Mouse (Mus musculus): Measurements from ENCODE around the gene Tgfb3. TPM values are rescaled to one million over a fixed set of nuclear protein-coding genes. Genes with fewer than 3 reads are reported as not detected.

The Tgfb3 gene
- polyA plus RNA-seq, 1 experiment from 2014 or later, result 5.8 TPM

DNA sequence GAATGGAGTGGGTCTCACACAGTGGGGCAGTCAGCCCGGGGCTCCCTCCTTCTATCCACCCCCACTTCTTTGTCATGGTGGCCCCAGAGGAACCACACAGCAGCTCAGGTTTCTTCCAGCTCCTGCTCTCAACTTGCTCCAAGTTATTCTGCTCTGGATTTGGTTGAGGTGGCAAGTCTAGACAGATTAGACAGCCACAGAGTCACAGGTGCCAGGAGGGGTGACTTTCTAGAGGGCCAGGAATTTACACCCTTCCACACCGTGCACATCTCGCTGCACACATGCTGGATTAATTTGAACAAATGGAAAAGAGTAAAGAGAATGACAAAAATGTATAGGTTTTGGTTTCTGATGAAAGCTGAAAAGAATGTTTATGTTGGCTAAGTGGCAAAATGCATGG lies 21.9 kb upstream of the Tgfb3 start:
- Histone ChIP-seq H3K4me1 (peaks cover 45% of the 10 kb centered on the region), H3K27me3 (ENCODE audit: low read depth, poor library complexity, severe bottlenecking) (no peaks in the 10 kb centered on the region), H3K9me3 (replicated peaks) (no peaks in the 10 kb centered on the region), H3K36me3 (peaks cover 22% of the 10 kb centered on the region), H3K4me3 (no peak overlapping the region), H3K27ac (replicated peaks) (no peak overlapping the region)
- no peak for DNase-seq (ENCODE audit: low spot score)
- 92% methylated on average over 3 of the region's 3 CpGs for WGBS

DNA sequence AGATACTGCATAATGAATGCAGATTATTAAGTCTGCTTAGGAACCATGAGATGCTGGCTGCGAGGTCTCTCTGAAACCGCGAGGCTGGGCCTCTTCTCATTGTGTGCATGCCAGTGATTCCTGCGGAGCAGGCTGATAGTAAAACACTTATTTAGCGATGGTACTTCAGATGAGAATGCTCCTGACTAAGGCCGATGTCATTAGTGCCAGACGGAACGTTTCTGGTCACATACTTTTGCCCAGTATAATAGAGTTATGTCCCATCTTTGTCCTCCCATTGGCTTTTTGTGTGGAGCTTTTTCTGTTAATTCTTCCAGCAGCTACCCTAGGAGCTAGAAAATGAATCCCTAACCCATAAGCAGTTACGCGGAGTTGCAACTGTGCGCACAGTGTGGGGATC lies 18.9 kb upstream of the Tgfb3 start:
- Histone ChIP-seq H3K4me1 (peaks cover 18% of the 10 kb centered on the region), H3K9me3 (replicated peaks) (no peaks in the 10 kb centered on the region), H3K27ac (replicated peaks) (no peak overlapping the region), H3K36me3 (peaks cover 29% of the 10 kb centered on the region), H3K27me3 (ENCODE audit: low read depth, poor library complexity, severe bottlenecking) (no peaks in the 10 kb centered on the region), H3K4me3 (no peak overlapping the region)
- no peak for DNase-seq (ENCODE audit: low spot score)
- 78% methylated on average over 11 of the region's 11 CpGs for WGBS

DNA sequence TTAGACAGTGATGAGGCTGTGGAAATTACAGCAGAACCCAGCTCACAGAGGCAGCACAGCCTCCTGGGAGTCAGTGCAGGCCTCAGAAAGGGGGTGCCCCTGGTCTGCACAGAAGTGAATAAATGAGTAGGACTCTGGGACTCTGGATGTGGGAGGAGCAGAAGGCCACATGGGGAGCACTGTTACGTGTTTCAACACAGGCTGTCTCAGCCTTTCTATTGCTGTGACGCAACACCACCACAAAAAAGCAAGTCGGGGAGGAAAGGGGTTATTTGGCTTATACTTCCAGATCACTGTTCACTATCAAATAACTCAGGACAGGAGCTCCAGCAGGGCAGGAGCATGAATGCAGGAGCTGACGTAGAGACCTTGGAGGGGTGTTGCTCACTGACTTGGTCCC lies 17.0 kb upstream of the Tgfb3 start:
- no peak overlapping the region for H3K27ac ChIP-seq (replicated peaks)
- peaks cover 5% of the 10 kb centered on the region; the same call in 1 of the 2 replicates for H3K27me3 ChIP-seq (ENCODE audit: low read depth, poor library complexity, severe bottlenecking)
- no peak overlapping the region for H3K4me3 ChIP-seq
- no peaks in the 10 kb centered on the region for H3K9me3 ChIP-seq (replicated peaks)
- H3K4me1 ChIP-seq, result peaks cover 28% of the 10 kb centered on the region
- 91% methylated on average over 4 of the region's 4 CpGs for WGBS
- no peak for DNase-seq (ENCODE audit: low spot score)
- peaks cover 25% of the 10 kb centered on the region for H3K36me3 ChIP-seq

DNA sequence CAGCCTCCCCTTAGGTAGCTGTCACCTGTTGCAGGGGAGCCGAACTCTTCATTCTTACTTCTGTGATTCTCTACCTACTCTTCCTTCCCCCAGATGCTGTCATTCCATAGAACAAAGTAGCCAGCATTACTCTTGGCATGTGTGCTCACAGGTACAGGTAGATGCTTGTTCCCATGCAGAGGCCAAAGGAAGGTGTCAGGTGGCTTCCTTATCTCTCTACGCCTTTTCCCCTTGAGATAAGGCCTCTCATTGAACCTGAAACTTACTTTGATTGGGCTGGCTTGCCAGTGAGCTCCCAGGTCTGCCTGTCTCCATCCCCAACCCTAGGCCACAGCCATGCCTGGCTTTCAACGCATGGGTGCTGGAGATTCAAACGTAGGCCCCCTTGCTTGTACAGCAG lies 15.2 kb upstream of the Tgfb3 start:
- Histone ChIP-seq H3K4me3 (no peak overlapping the region), H3K27ac (replicated peaks) (no peak overlapping the region), H3K4me1 (peaks cover 33% of the 10 kb centered on the region), H3K36me3 (peaks cover 37% of the 10 kb centered on the region), H3K27me3 (ENCODE audit: low read depth, poor library complexity, severe bottlenecking) (peaks cover 5% of the 10 kb centered on the region; the same call in 1 of the 2 replicates), H3K9me3 (replicated peaks) (no peaks in the 10 kb centered on the region)
- whole genome bisulfite sequencing, result 91% methylated on average over 4 of the region's 4 CpGs
- DNase-seq (ENCODE audit: low spot score), result no peak

DNA sequence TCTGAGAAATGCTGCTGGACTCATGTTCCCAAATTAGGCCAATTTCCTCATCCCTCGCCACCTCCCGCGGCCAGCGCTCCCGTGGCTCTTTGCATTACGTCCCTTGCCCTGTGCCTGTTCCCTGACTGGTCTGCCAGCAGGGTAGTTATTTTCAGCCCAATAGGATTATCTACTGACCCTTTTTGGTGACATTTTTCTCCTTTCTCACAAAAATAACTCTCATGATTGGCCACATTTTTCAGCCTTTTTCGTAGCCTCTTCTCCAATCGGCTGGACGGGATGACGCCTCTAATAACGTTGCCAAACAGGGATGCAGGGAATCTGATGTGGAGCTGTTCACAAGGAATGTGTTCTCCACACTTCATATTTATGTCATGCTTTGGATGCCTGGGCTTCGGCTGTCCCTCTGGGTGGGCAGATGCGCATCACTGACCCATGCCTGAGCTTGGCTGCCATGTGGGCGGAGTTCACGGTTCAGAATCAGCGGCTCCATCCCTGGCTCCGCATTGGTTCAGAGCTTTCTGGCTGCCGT lies 12.8 kb upstream of the Tgfb3 start:
- Histone ChIP-seq H3K27me3 (ENCODE audit: low read depth, poor library complexity, severe bottlenecking) (peaks cover 5% of the 10 kb centered on the region; the same call in 1 of the 2 replicates), H3K9me3 (replicated peaks) (no peaks in the 10 kb centered on the region), H3K4me1 (peaks cover 27% of the 10 kb centered on the region), H3K4me3 (peak overlapping the region; percentile 16), H3K27ac (replicated peaks) (peak overlapping the region; percentile 38; the same call in 1 of the 2 replicates), H3K36me3 (peaks cover 47% of the 10 kb centered on the region)
- DNase-seq (ENCODE audit: low spot score), result peak; percentile 42
- 32% methylated on average over 18 of the region's 18 CpGs for WGBS

DNA sequence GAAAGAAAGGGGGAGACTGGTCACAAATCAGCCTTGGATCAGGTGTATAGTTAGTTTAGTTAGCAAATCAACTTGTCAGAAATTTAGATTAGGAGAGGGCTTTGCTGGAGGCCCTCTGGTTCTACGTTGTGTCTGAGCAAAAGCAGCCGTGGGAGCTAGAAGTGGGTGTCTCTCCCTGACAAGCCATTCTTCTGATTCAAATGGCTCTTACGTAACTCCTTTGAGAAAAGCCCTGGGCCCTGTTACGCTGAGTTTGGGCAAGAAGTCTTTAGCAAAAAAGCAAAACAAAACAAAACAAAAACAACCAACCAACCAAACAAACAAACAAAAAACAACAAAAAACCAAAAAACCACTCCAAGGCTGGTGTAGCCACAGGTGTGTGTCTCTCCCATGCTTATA lies 11.9 kb upstream of the Tgfb3 start:
- no peak overlapping the region for H3K4me3 ChIP-seq
- no peaks in the 10 kb centered on the region for H3K9me3 ChIP-seq (replicated peaks)
- H3K27me3 ChIP-seq (ENCODE audit: low read depth, poor library complexity, severe bottlenecking), result peaks cover 5% of the 10 kb centered on the region; the same call in 1 of the 2 replicates
- no peak for DNase-seq (ENCODE audit: low spot score)
- 62% methylated on average over 4 of the region's 4 CpGs for WGBS
- H3K36me3 ChIP-seq, result peaks cover 52% of the 10 kb centered on the region
- no peak overlapping the region for H3K27ac ChIP-seq (replicated peaks)
- H3K4me1 ChIP-seq, result peaks cover 27% of the 10 kb centered on the region

DNA sequence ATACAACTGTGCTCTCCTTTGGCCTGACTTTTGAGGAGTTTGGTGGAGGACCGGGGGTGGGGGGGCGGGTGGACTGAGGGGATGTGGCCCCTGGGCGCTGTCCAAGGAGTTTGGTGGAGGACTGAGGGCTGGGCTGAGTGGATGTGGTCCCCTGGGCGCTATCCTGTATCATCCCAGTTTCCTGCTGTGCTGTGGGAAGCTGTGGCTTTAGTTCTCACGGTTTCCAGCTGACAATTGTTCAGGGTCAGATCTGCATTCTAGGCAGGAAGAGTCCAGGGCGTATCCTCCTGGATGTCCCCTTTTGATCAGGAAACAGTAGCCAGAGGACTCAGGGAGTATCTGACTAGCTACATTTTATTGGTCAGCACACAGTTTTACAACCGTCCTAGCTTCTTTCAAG lies 9.2 kb upstream of the Tgfb3 start:
- WGBS, result 65% methylated on average over 7 of the region's 7 CpGs
- H3K4me1 ChIP-seq, result peaks cover 32% of the 10 kb centered on the region
- DNase-seq (ENCODE audit: low spot score), result no peak
- peaks cover 5% of the 10 kb centered on the region; the same call in 1 of the 2 replicates for H3K27me3 ChIP-seq (ENCODE audit: low read depth, poor library complexity, severe bottlenecking)
- peaks cover 51% of the 10 kb centered on the region for H3K36me3 ChIP-seq
- H3K4me3 ChIP-seq, result no peak overlapping the region
- H3K27ac ChIP-seq (replicated peaks), result no peak overlapping the region
- no peaks in the 10 kb centered on the region for H3K9me3 ChIP-seq (replicated peaks)

DNA sequence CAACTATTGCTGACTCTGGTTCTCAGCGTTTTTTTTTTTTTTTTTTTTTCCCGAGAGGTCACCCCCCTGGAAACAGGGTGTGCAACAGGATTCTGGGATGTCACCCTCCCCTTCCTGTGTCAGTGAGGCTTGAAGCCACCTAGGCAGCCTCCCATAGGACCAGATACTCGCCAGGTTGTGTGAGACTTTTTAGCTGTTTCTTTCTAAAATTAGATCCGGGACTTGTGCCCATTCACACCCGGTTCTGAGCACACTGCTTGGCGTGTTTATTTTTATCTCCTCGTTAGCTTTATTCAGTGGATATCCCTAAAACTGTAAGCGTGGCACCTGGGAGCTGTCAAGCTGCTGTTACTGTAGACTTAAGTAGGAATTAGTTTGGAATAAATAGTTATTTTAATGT lies 7.7 kb upstream of the Tgfb3 start:
- H3K9me3 ChIP-seq (replicated peaks), result no peaks in the 10 kb centered on the region
- H3K36me3 ChIP-seq, result peaks cover 47% of the 10 kb centered on the region
- 77% methylated on average over 8 of the region's 8 CpGs for whole genome bisulfite sequencing

DNA sequence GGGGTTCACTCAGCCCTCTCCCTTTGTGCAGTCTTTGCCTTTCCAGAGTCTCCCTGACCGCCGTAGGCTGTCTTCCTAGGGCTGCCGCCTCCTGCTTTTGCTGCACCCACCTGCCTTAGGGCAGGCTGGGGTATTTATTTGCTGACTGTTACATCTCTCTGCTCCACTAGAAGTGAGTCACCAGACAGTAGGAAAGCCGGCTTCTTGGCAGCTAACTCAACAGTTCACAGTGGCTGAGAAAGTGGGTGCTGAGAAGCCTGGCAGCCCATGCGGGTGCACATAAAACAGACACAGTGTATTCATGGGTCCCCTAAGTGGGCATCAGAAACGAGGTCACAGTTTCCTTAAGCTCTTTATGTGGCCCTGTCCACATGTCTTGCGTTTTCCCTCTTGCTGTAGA lies 7.0 kb upstream of the Tgfb3 start:
- Histone ChIP-seq H3K27ac (replicated peaks) (no peak overlapping the region), H3K36me3 (peaks cover 47% of the 10 kb centered on the region)
- WGBS, result 91% methylated on average over 7 of the region's 7 CpGs

More for the DNA sequence above, 7.7 kb upstream of the Tgfb3 start:
- Histone ChIP-seq H3K4me1 (peaks cover 30% of the 10 kb centered on the region), H3K27ac (replicated peaks) (no peak overlapping the region), H3K27me3 (ENCODE audit: low read depth, poor library complexity, severe bottlenecking) (peaks cover 5% of the 10 kb centered on the region; the same call in 1 of the 2 replicates), H3K4me3 (no peak overlapping the region)
- no peak for DNase-seq (ENCODE audit: low spot score)

DNA sequence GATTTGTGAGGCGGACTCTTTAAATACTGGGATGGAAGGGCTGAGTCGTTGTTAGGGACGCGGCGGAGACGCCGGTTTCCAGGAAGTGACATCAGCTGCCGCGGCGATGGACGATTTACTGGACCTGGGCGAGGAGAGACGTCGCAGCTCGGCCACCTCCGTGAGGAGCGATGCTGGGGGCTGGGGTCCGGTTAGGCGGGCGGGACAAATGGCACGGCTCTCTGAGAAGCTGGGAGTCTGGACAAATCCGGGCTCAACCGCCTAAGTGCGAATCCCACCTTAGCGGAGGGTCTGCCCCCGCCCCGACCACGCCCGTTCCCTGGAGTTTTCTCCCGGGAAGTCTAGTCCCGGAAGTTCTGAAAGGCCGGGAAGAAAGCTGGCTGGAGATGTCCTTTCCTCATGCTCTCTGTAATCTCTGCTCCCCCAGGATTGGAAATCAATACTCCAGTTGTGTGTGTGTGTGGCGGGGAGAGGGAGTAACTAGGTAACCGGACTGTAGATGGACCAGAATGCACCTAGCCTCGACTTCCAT lies 3.7 kb upstream of the Tgfb3 start, which contains the start of gene Ift43:
Gene Ift43 (plus strand): TSS at position 61 of the 532 bp plus-strand sequence.
- Histone ChIP-seq H3K27me3 (ENCODE audit: low read depth, poor library complexity, severe bottlenecking) (peaks cover 26% of the 10 kb centered on the region), H3K4me3 (peak within 1 kb of the TSS; percentile 80), H3K9me3 (replicated peaks) (no peaks in the 10 kb centered on the region), H3K36me3 (peaks cover 20% of the 10 kb centered on the region), H3K27ac (replicated peaks) (peak within 1 kb of the TSS; percentile 80), H3K4me1 (peaks cover 39% of the 10 kb centered on the region)
- peak; percentile 91 for DNase-seq (ENCODE audit: low spot score)
- WGBS, result under 1% methylated on average over 35 of the region's 35 CpGs

More for the DNA sequence above, 7.0 kb upstream of the Tgfb3 start:
- no peak overlapping the region for H3K4me3 ChIP-seq
- H3K4me1 ChIP-seq, result peaks cover 28% of the 10 kb centered on the region
- H3K27me3 ChIP-seq (ENCODE audit: low read depth, poor library complexity, severe bottlenecking), result peaks cover 6% of the 10 kb centered on the region
- H3K9me3 ChIP-seq (replicated peaks), result no peaks in the 10 kb centered on the region
- DNase-seq (ENCODE audit: low spot score), result no peak

DNA sequence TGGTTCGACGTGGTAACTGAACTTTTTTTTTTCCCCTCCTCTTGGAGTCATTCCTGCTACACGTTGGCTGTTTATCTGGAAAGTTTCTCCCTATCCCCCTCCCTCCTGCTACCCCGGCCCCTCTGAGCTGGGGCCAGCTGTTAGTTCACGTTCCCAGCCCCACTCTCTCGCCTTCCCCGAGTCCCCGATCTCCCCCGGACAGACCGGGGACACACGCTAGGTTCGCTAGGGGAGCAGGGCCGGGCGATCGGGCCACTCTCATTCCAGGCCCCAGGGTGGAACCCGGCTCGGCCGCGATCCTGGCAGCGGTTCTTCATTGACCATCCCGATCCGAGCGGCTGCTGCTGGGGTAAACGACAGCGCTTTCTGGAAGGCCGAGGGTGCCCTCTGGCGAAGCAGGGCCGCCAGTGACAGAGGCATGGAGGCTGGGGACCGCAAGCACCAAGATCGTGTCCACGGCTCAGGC lies 394 bp upstream of the Tgfb3 start:
- WGBS, result under 1% methylated on average over 31 of the region's 31 CpGs
- Histone ChIP-seq H3K27me3 (ENCODE audit: low read depth, poor library complexity, severe bottlenecking) (peaks cover 53% of the 10 kb centered on the region), H3K9me3 (replicated peaks) (no peaks in the 10 kb centered on the region), H3K36me3 (no peaks in the 10 kb centered on the region), H3K27ac (replicated peaks) (peak overlapping the region; percentile 89), H3K4me1 (peaks cover 63% of the 10 kb centered on the region), H3K4me3 (peak overlapping the region; percentile 67)
- peak; percentile 92 for DNase-seq (ENCODE audit: low spot score)

DNA sequence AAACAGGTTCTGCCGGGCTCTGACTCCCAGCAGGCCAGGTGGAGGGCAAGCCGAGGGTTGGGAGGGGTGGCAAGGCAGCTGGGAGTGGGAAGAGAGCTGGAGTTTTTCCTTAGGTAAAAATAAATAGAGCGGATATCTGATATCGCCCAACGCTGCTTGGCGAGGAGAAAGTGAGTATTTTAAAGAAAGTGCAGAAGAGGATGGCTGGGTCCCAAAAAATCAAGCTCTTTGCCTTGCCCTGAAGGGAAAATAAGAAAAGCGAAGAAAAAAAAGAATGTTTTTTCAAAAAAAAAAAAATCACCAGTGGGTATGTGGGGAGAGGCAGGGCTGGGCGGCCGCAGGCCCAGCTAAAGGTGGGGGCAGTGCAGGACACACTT lies 677 bp downstream of the Tgfb3 start:
- no peaks in the 10 kb centered on the region for H3K9me3 ChIP-seq (replicated peaks)
- 7% methylated on average over 9 of the region's 9 CpGs for WGBS
- no peaks in the 10 kb centered on the region for H3K36me3 ChIP-seq
- H3K27me3 ChIP-seq (ENCODE audit: low read depth, poor library complexity, severe bottlenecking), result peaks cover 53% of the 10 kb centered on the region
- peaks cover 60% of the 10 kb centered on the region for H3K4me1 ChIP-seq
- no peak for DNase-seq (ENCODE audit: low spot score)
- H3K27ac ChIP-seq (replicated peaks), result peak overlapping the region; percentile 89
- peak overlapping the region; percentile 67 for H3K4me3 ChIP-seq

DNA sequence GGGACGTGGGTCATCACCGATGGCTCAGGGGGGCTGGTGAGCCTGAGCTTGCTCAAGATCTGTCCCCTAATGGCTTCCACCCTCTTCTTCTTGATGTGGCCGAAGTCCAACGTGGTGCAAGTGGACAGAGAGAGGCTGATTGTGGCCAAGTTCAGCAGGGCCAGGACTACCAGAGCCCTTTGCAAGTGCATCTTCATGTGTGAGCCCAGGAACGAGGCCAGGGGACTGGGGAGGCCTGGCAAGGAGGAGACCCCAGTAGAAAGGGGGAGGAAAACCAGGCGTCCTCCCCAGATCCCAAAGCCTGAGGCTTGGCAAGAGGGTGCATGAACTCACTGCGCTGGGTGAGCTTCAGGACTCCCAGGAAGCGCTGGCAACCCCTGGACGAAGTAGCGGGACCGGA lies 1.1 kb downstream of the Tgfb3 start:
- Histone ChIP-seq H3K27me3 (ENCODE audit: low read depth, poor library complexity, severe bottlenecking) (peaks cover 53% of the 10 kb centered on the region), H3K27ac (replicated peaks) (peak overlapping the region; percentile 74), H3K4me3 (peak overlapping the region; percentile 67), H3K36me3 (no peaks in the 10 kb centered on the region), H3K4me1 (peaks cover 56% of the 10 kb centered on the region), H3K9me3 (replicated peaks) (no peaks in the 10 kb centered on the region)
- DNase-seq (ENCODE audit: low spot score), result peak; percentile 46
- 21% methylated on average over 11 of the region's 11 CpGs for WGBS
